Mouse (Mus musculus): ENCODE measurements around the gene Pebp1. TPM values are rescaled to one million over a fixed set of nuclear protein-coding genes. Genes with fewer than 3 reads are reported as not detected.

Gene Pebp1
- total RNA-seq (2023): 10 to 100 TPM; 44.7 to 50.9 TPM

GRCm38 (mm10) chr5:117286831-117287822, at the start of gene Pebp1:
TSS of gene Pebp1 (minus strand) at chr5:117287625.

GRCm38 (mm10) chr5:117318741-117319629, 31.6 kb upstream of the Pebp1 start, which contains the start of gene Vsig10:
TSS of gene Vsig10 (plus strand) at chr5:117319083.

Other genes with a start within 250 kb of the Pebp1 start
- gene Suds3, start 171.5 kb downstream of the Pebp1 start, total RNA-seq (2023): 10 to 100 TPM; 58.3 to 88.5 TPM
- 10 to 100 TPM; 78.2 to 84.2 TPM for gene Taok3, start 167.5 kb downstream of the Pebp1 start, total RNA-seq (2023)
- gene Vsig10, start 31.5 kb upstream of the Pebp1 start, total RNA-seq (2023): 1 to 10 TPM; 7.2 to 9.7 TPM
- 10 to 100 TPM; 38.2 to 39.0 TPM for gene Wsb2, start 69.7 kb upstream of the Pebp1 start, total RNA-seq (2023)
- gene Rfc5, start 101.4 kb upstream of the Pebp1 start, total RNA-seq (2023): 10 to 100 TPM; 25.2 to 30.4 TPM
- gene Ksr2, start 126.4 kb upstream of the Pebp1 start, total RNA-seq (2023): under 1 TPM in 1 of 2 experiments, not detected in 1; 0.11 TPM

All from neutrophil, adult 59 days (primary cell).